Mouse (Mus musculus) lung, adult 2 months (tissue): Measurements from ENCODE around the gene Gas2.

Experiments
- CTCF ChIP-seq: fragments of 200-500 bp; IDR thresholded peaks from 2 replicates; pipeline ENCODE4 v1.5.1; 2011; ENCODE audit warnings: mild to moderate bottlenecking, low read length, control low read depth; ENCODE audit not compliant: insufficient read depth
- POLR2A ChIP-seq: fragments of 200-500 bp; IDR thresholded peaks from 2 replicates; pipeline ENCODE4 v1.6.1; 2011; ENCODE audit warnings: low read depth, mild to moderate bottlenecking, control low read depth, low read length, borderline replicate concordance; ENCODE audit errors: extremely low read depth

DNA sequence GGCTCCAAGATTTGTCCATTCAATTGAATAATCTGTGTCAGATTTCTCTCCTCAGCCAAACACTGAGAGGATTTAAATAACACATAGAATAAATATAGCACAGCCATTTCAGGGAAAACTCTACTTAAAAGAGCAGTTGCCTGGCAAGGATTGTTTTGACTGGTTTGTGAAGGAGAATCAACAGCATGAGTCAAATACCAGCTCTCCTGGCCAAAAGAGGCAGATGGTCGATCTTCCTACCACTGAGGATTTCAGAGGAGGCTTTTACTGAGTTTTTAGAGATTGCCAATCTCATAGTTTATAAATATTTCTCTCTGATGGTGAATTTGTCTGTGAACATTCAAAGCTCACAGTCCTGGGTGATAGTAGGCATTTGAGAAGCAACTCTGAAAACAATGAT lies 41.9 kb upstream of the Gas2 start:
- TF ChIP-seq CTCF = no peak
- TF ChIP-seq POLR2A = no peak
